Mouse (Mus musculus) lung, postnatal 0 days (tissue): Measurements from ENCODE around the gene Dusp1.

Experiments
- CTCF ChIP-seq: IDR thresholded peaks from 2 replicates; pipeline ENCODE4 v1.5.1; 2016; ENCODE audit warnings: antibody characterized with exemption, mild to moderate bottlenecking
- EP300 ChIP-seq: IDR thresholded peaks from 2 replicates; pipeline ENCODE4 v1.6.1; 2016; ENCODE audit warnings: antibody characterized with exemption, mild to moderate bottlenecking, control low read depth

DNA sequence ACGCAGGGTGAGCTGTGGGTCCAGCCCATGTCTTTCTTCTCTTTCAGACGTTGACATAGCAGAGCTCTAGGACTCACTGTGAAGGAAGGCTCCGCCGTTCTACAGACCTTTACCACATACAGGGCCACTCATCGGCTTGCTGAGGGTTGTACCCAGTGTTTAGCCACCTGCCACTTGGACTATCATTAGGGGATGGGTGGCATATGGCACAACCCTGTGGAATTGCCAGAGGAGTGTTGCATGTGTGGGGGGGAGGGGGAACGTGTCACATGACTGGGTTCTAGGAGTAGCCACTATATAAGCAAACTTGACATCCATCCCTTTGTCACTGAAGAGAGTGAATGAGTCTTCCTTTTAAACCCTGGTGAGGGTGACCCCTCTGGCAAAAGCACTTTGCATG lies 1.5 kb upstream of the Dusp1 start:
- no peak for TF ChIP-seq CTCF
- TF ChIP-seq EP300: no peak
